Mouse (Mus musculus) limb, embryonic 11.5 days (tissue): ENCODE measurements around the gene Ncoa3. TPM values are rescaled to one million over a fixed set of nuclear protein-coding genes. Genes with fewer than 3 reads are reported as not detected.
A peak's percentile ranks its signal among the peaks of the same experiment; 100 is the strongest.

Source experiments
- ATAC-seq: fragments of 200-750 bp; cut with Nextera tagmentation; 2 replicates; pipeline ENCODE4 v1.8.0; 2017; ENCODE audit warnings: low read depth; ENCODE audit not compliant: insufficient number of reproducible peaks, low FRiP score, low TSS enrichment
- DNase-seq: peaks from one replicate; pipeline ENCODE4 v3.0.0-alpha.2; 2015; ENCODE audit warnings: low spot score
- H3K27ac ChIP-seq: fragments of 300-500 bp; sonication (generic); replicated peaks from 2 replicates; pipeline ENCODE4 v1.5.1; 2014; ENCODE audit warnings: low read depth, mild to moderate bottlenecking, low read length
- H3K27me3 ChIP-seq: fragments of 300-500 bp; sonication (generic); 2 replicates; pipeline ENCODE4 v1.6.1; 2014; ENCODE audit warnings: mild to moderate bottlenecking, low read length, mixed read lengths; ENCODE audit not compliant: control insufficient read depth, insufficient read depth
- H3K36me3 ChIP-seq: fragments of 300-500 bp; sonication (generic); 2 replicates; pipeline ENCODE4 v1.6.1; 2014; ENCODE audit warnings: mild to moderate bottlenecking, low read length, moderate library complexity, mixed read lengths; ENCODE audit not compliant: control insufficient read depth, insufficient read depth
- H3K4me1 ChIP-seq: fragments of 300-500 bp; sonication (generic); 2 replicates; pipeline ENCODE4 v1.6.1; 2014; ENCODE audit warnings: low read length, mixed read lengths; ENCODE audit not compliant: control insufficient read depth, insufficient read depth
- H3K4me2 ChIP-seq: fragments of 300-500 bp; sonication (generic); 2 replicates; pipeline ENCODE4 v1.6.1; 2014; ENCODE audit warnings: low read depth, mild to moderate bottlenecking, moderate library complexity; ENCODE audit not compliant: severe bottlenecking
- H3K4me3 ChIP-seq: fragments of 300-500 bp; sonication (generic); 2 replicates; pipeline ENCODE4 v1.5.1; 2014; ENCODE audit warnings: low read depth, low read length
- H3K9ac ChIP-seq: fragments of 300-500 bp; sonication (generic); 2 replicates; pipeline ENCODE4 v1.6.1; 2014; ENCODE audit warnings: mild to moderate bottlenecking, low read length
- H3K9me3 ChIP-seq: fragments of 300-500 bp; sonication (generic); 2 replicates; pipeline ENCODE4 v1.6.1; 2016; ENCODE audit warnings: low read length; ENCODE audit not compliant: control insufficient read depth
- WGBS: fragments of 180-500 bp; shearing (Covaris S2); extraction: QIAGEN DNeasy Blood & Tissue Kit; methylation state at CpG from one replicate; pipeline ENCODE4 v1.1.7; 2014; 5-methylcytosine and 5-hydroxymethylcytosine counted together
- polyA plus RNA-seq: library from polyadenylated mRNA; unstranded; fragments of >200 nt; fragmentation: Nextera tagmentation; extraction: Ambion mirVana; gene quantifications from 2 replicates; pipeline ENCODE4 v1.2.1, GENCODE M21; 2014

Ncoa3 gene
- polyA plus RNA-seq, 1 experiment from 2014 or later = 18.5 TPM

- Histone ChIP-seq H3K27me3 (no peaks in the 10 kb centered on the region), H3K4me2 (no peak overlapping the region), H3K9me3 (no peaks in the 10 kb centered on the region), H3K27ac (no peak overlapping the region), H3K4me1 (no peaks in the 10 kb centered on the region), H3K9ac (no peak overlapping the region), H3K36me3 (no peaks in the 10 kb centered on the region), H3K4me3 (no peak overlapping the region)
- ATAC-seq (no peak), DNase-seq (no peak)
- WGBS = 95% methylated on average over 1 of the region's 1 CpGs
Observed at GRCm38 (mm10) chr2:165978119-165978518, 14.3 kb upstream of the Ncoa3 start.

DNA sequence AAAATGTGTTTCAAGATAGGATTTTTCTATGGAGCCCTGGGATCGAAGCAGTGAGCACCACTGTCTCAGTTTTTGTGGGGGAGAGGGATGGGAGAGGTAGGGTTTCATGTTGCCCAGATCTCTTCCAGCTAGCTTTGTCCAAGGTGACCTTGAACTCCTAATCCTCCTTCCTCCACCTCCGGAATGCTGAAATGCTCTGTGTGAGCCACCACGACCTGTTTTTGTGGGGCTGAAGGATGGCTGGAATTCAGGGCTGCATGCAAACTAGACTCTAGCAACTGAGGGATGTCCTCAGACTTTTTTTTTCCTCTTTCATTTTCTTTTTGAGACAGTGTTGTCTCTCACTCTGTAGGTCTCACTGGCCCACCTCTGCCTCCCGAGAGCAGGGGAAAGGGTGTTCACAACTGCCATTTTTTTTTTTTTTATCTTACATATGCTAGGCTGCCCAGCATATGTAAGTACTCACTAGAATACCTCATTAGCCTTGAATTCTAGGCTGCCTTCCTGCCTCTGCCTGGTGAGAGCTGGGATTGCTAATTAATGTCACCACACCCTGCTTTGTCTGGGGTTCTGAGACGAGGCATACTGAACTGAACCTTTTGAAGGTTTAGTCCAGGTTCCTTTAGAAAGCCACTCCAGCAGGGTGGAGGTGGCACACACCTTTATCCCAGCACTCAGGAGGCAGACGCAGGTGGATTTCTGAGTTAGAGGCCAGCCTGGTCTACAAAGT lies 11.0 kb upstream of the Ncoa3 start:
- no peak for ATAC-seq
- Histone ChIP-seq H3K36me3 (no peaks in the 10 kb centered on the region), H3K27me3 (no peaks in the 10 kb centered on the region), H3K27ac (no peak overlapping the region), H3K4me1 (no peaks in the 10 kb centered on the region), H3K9ac (no peak overlapping the region), H3K9me3 (no peaks in the 10 kb centered on the region), H3K4me3 (no peak overlapping the region), H3K4me2 (no peak overlapping the region)
- no peak for DNase-seq
- WGBS = 62% methylated on average over 6 of the region's 6 CpGs

DNA sequence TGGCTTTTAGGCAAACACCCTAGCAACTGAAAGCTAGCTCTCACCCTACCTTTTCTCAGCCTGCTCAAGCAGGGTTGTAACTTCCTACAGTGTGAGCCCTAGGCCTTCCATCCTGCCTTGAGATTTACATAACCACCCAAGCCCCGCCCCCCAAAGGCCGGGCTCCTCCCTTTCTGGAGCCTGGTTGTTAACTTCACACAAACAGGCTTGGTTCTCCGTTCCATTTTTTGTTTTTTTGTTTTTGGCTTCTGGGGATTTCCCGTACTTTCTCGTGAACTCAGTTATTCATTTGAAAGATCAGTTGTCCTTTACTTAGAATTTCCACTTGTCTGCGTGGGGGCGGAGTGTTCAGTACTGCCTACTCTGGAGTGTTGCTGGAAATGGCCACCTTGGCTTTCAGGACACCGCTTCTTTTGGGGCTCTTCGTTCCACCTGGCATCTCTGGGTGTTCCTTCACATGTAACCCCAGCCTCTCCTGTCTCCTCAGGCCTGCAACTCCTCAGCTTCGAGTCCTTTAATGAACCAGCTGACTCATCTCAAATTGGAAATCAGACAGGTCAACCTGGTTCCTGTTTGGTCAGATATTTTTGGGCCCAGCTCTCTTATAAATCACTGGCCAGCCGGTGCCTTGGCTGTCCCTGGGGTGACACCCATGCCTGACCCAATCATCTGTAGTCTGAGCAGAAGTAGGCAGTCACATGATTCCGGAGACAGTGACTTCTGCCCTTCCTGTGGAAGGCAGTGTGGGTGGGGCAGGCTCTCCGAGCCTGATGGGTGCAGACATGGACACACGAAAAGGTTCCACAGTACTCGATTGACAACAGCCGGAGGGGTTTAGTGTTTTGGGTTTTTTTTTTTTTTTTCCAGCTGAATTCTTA lies 9.7 kb upstream of the Ncoa3 start:
- H3K4me2 ChIP-seq = no peak overlapping the region
- ATAC-seq (no peak), DNase-seq (peak; percentile 37)
- H3K4me3 ChIP-seq = no peak overlapping the region
- no peaks in the 10 kb centered on the region for H3K9me3 ChIP-seq
- H3K4me1 ChIP-seq = 0 out of 2 replicates have a peak, but pooled peaks cover 3% of the 10 kb centered on the region
- 54% methylated on average over 16 of the region's 16 CpGs for WGBS
- H3K36me3 ChIP-seq = no peaks in the 10 kb centered on the region
- no peaks in the 10 kb centered on the region for H3K27me3 ChIP-seq
- H3K9ac ChIP-seq = no peak overlapping the region
- no peak overlapping the region for H3K27ac ChIP-seq

DNA sequence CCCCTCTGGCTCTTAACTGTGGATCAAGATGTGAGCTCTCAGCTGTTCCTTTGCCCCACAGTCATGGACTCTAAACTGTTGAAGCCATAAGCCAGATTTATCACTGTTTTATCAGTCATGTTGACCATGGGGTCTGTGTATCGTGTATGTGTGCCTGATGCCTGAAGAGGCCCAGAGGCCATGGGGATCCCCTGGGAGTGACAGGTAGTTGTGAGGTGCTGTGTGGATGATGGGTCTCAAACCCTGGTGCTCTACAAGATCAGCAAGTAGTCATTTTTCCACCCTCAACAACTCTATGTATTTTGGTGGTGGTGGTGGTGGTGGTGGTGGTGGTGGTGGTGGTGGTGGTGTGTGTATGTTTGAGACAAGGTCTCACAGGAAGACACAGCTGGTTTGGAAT lies 8.1 kb upstream of the Ncoa3 start:
- Histone ChIP-seq H3K4me3 (no peak overlapping the region), H3K9me3 (no peaks in the 10 kb centered on the region), H3K36me3 (no peaks in the 10 kb centered on the region), H3K4me2 (no peak overlapping the region), H3K27ac (no peak overlapping the region), H3K4me1 (0 out of 2 replicates have a peak, but pooled peaks cover 3% of the 10 kb centered on the region), H3K27me3 (no peaks in the 10 kb centered on the region), H3K9ac (no peak overlapping the region)
- no peak for DNase-seq
- 97% methylated on average over 1 of the region's 1 CpGs for WGBS
- ATAC-seq = no peak

- WGBS = 89% methylated on average over 6 of the region's 6 CpGs
- ATAC-seq = no peak
- H3K9ac ChIP-seq = no peak overlapping the region
Observed at GRCm38 (mm10) chr2:165984891-165985290, 7.5 kb upstream of the Ncoa3 start.

GRCm38 (mm10) chr2:165985581-165985980 lies 6.9 kb upstream of the Ncoa3 start:
- H3K4me2 ChIP-seq = no peak overlapping the region
- H3K36me3 ChIP-seq = no peaks in the 10 kb centered on the region
- DNase-seq (no peak), ATAC-seq (no peak)
- H3K9me3 ChIP-seq = no peaks in the 10 kb centered on the region
- no peak overlapping the region for H3K27ac ChIP-seq
- no peak overlapping the region for H3K4me3 ChIP-seq
- H3K27me3 ChIP-seq = no peaks in the 10 kb centered on the region
- WGBS = 91% methylated on average over 11 of the region's 11 CpGs
- no peak overlapping the region for H3K9ac ChIP-seq
- 0 out of 2 replicates have a peak, but pooled peaks cover 3% of the 10 kb centered on the region for H3K4me1 ChIP-seq

More at GRCm38 (mm10) chr2:165984891-165985290, 7.5 kb upstream of the Ncoa3 start:
- H3K27ac ChIP-seq = no peak overlapping the region
- no peak overlapping the region for H3K4me2 ChIP-seq
- H3K36me3 ChIP-seq = no peaks in the 10 kb centered on the region
- H3K27me3 ChIP-seq = no peaks in the 10 kb centered on the region
- no peaks in the 10 kb centered on the region for H3K9me3 ChIP-seq
- H3K4me1 ChIP-seq = 0 out of 2 replicates have a peak, but pooled peaks cover 3% of the 10 kb centered on the region
- no peak overlapping the region for H3K4me3 ChIP-seq
- no peak for DNase-seq

DNA sequence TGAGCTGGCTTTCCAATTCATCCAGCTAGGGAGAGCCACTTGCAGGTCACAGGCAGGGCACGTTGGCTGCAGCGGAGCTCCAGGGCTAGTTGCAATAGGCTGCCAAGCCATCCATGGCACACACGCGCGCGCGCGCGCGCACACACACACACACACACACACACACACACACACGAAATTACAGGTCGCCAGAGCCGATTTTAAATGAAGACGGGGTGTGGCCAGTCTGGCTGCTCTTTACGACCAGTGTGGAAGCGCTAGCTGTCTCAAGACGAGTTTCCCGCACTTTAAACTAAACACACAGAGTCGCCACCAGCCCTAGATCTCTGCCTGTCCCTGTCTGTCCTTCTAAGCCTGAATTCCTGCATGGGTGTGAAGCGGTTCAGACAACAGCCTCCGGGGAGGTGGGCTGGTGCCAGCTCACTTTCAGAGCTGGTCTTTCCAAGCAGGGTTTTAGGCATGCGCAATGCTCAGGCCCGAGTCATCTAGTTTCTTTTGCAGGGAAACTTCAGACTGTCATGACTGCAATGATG lies 5.4 kb upstream of the Ncoa3 start:
- DNase-seq (peak; percentile 76), ATAC-seq (peak; percentile 58; the same call in 1 of the 2 replicates)

DNA sequence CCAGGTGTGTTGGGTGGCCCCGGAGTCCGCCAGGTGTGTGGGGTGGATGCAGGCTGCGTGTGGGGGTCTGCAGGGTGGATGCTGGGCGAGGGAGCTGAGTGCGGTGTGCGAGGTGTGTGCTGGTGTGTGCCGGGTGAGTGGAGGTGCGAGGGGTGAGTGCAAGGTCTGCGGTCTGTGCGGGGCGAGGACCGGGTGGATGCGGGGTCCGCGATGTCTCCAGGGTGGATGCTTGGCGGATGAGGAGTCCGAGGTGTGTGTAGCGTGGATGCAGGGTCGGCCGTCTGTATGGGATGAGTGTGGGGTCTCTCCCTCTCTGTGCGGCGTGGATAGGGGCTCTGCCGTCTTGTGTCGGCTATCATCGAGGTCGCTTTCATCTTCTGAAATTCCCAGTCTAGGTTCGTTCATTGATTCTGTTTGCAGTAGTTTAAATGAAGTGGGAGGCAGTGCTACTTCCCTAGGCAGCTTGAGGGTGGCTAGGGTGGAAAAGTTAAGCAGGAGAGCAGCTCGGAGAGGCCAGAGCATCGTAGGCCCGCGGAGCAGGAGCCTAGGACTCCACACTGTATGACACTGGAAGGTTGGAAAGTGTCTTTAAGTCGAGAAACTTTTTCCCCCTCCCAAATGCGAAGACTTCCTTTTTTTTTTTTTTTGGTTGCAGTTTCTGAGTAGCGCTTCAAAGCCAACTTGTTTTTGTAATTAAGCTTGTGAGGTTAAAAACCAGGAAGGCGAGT lies 901 bp downstream of the Ncoa3 start:
- Histone ChIP-seq H3K27ac (no peak overlapping the region), H3K9me3 (no peaks in the 10 kb centered on the region), H3K4me1 (no peaks in the 10 kb centered on the region), H3K36me3 (no peaks in the 10 kb centered on the region), H3K9ac (peak overlapping the region; percentile 89), H3K4me2 (peak overlapping the region; percentile 79), H3K4me3 (peak overlapping the region; percentile 96), H3K27me3 (no peaks in the 10 kb centered on the region)
- peak; percentile 67 for ATAC-seq
- DNase-seq = peak; percentile 32
- 3% methylated on average over 35 of the region's 35 CpGs for WGBS

More for the DNA sequence above, 5.4 kb upstream of the Ncoa3 start:
- H3K9ac ChIP-seq = peak overlapping the region; percentile 52
- H3K27me3 ChIP-seq = no peaks in the 10 kb centered on the region
- H3K9me3 ChIP-seq = no peaks in the 10 kb centered on the region
- no peaks in the 10 kb centered on the region for H3K36me3 ChIP-seq
- H3K4me1 ChIP-seq = 0 out of 2 replicates have a peak, but pooled peaks cover 3% of the 10 kb centered on the region
- peak overlapping the region; percentile 57 for H3K4me2 ChIP-seq
- H3K4me3 ChIP-seq = peak overlapping the region; percentile 34
- H3K27ac ChIP-seq = no peak overlapping the region
- 2% methylated on average over 17 of the region's 23 CpGs for WGBS
